Mouse (Mus musculus) frontal cortex, postnatal 14 days (tissue): ENCODE measurements at regions not wholly inside any gene's neighbourhood (a gene's known extent, or its start where the extent isn't known, plus 50 kb on each side); places are given as distances from the start of the nearest gene placed in this dataset.

Experiments used
- DNase-seq, 2 experiments: peaks; one replicate each; pipeline ENCODE4 v3.0.0; 2022; ENCODE audit warnings: low spot score in 2 of 2

DNA sequence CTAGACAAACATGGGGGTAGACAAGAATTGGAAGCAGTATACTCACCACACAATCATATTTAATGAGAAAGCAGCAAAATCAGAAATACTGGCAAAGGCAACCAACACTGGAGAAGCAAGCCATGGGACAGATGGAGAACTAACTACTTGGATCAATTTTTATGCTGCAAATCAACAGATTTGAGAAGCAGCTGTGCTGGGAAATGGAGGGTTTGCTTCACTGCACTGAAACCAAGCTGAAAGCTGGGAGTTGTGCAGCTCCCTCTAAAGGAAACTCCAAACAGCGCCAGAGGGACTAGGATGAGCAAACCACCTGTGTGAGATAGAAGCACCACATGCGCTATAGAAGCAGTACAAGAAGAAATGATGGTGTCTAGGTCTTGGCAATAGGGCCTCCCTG, 1246.0 kb downstream of the Lrfn5 start:
- peak in 1 of 2 experiments; percentile 2 for DNase-seq

DNA sequence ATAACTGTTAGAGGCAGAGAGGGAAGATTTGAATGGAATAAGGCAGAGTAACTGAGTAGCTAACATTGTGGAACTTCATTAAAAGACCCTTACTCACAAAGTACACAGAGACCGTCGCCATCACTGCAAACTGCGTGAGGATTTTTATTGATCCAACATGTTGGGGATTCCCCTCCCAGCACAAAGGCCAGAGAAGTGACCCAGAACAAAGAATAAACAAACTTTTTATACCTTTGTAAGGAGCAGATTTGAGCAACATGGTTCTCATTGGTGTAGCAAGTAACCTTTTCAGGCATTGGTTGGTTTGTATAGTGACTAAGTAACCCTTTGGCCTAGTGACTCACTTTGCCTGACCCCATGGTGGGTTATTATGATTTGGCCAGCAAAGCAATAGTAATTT, 1246.9 kb downstream of the Lrfn5 start:
- DNase-seq, result no peak

DNA sequence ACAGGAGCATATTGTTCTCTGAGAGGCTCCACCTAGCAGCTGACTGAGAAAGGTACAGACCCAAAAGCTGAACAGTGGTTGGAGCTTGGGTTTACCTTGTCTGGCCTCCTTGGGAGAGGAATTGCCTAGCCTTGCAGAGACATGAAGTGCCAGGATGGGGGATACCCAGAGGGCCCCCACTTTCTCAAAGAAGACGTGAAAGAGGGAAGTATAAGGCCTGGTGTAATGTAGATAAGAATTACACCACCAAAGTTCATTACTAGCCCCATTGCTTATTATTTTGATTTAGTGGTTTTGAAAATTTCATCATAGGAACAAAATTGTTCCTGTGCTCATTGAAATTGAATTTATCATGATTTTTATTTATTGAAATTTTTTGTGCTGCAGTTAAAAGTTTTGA, 1253.0 kb downstream of the Lrfn5 start:
- DNase-seq, result no peak

DNA sequence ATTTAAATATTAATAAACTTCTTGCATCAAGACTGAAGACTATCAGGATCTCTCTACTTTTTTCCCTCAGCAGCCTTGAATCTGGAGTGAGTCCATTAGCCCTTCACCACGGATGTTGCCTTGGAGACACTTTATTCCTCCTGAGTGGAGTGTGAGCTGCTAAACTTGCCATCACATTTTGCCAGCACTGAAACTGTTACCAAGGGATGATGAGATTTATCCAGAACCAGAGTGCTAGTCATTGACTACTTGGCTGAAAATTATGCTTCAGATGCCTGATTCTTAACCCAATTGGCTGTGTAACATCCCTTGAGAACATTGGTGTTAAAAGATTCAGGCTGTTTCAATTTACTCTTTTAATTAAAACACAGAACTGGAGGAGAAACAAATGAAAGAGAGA, 1289.8 kb downstream of the Lrfn5 start:
- DNase-seq, result no peak
